Mouse (Mus musculus) heart, embryonic 15.5 days (tissue): ENCODE data around the gene Paqr9. TPM values are rescaled to one million over a fixed set of nuclear protein-coding genes. Genes with fewer than 3 reads are reported as not detected.

Experiments used
- ATAC-seq: fragments of 200-750 bp; cut with Nextera tagmentation; replicated peaks from 2 replicates; pipeline ENCODE4 v1.8.0; 2017; ENCODE audit warnings: low read depth, moderate TSS enrichment; ENCODE audit not compliant: insufficient number of reproducible peaks, insufficient read depth, low FRiP score
- H3K27ac ChIP-seq: fragments of 300-500 bp; sonication (generic); 2 replicates; pipeline ENCODE4 v1.5.1; 2015; ENCODE audit warnings: mild to moderate bottlenecking, inconsistent platforms
- H3K27me3 ChIP-seq: fragments of 300-500 bp; sonication (generic); 2 replicates; pipeline ENCODE4 v1.6.1; 2015; ENCODE audit warnings: inconsistent platforms
- H3K36me3 ChIP-seq: fragments of 300-500 bp; sonication (generic); 2 replicates; pipeline ENCODE4 v1.6.1; 2015; ENCODE audit warnings: mild to moderate bottlenecking, inconsistent platforms
- H3K4me1 ChIP-seq: fragments of 300-500 bp; sonication (generic); replicated peaks from 2 replicates; pipeline ENCODE4 v1.6.1; 2015; ENCODE audit warnings: inconsistent platforms
- H3K4me2 ChIP-seq: fragments of 300-500 bp; sonication (generic); 2 replicates; pipeline ENCODE4 v1.6.1; 2015; ENCODE audit warnings: inconsistent platforms, mild to moderate bottlenecking, moderate library complexity
- H3K4me3 ChIP-seq: fragments of 300-500 bp; sonication (generic); 2 replicates; pipeline ENCODE4 v1.5.1; 2015; ENCODE audit warnings: mild to moderate bottlenecking, inconsistent platforms
- H3K9ac ChIP-seq: fragments of 300-500 bp; sonication (generic); 2 replicates; pipeline ENCODE4 v1.6.1; 2015; ENCODE audit warnings: mild to moderate bottlenecking, inconsistent platforms
- H3K9me3 ChIP-seq: fragments of 300-500 bp; sonication (generic); replicated peaks from 2 replicates; pipeline ENCODE4 v1.6.1; 2016; ENCODE audit warnings: inconsistent platforms
- WGBS: fragments of 180-500 bp; shearing (Covaris S2); methylation state at CpG from one replicate; pipeline ENCODE4 v1.1.7; 2015; ENCODE audit warnings: mixed read lengths; 5-methylcytosine and 5-hydroxymethylcytosine counted together
- polyA plus RNA-seq: library from polyadenylated mRNA; unstranded; fragments of >200 nt; fragmentation: Nextera tagmentation; extraction: Ambion mirVana; gene quantifications from 2 replicates; pipeline ENCODE4 v1.2.1, GENCODE M21; 2015

Paqr9 gene
- polyA plus RNA-seq, 1 experiment from 2014 or later: 0.52 TPM

DNA sequence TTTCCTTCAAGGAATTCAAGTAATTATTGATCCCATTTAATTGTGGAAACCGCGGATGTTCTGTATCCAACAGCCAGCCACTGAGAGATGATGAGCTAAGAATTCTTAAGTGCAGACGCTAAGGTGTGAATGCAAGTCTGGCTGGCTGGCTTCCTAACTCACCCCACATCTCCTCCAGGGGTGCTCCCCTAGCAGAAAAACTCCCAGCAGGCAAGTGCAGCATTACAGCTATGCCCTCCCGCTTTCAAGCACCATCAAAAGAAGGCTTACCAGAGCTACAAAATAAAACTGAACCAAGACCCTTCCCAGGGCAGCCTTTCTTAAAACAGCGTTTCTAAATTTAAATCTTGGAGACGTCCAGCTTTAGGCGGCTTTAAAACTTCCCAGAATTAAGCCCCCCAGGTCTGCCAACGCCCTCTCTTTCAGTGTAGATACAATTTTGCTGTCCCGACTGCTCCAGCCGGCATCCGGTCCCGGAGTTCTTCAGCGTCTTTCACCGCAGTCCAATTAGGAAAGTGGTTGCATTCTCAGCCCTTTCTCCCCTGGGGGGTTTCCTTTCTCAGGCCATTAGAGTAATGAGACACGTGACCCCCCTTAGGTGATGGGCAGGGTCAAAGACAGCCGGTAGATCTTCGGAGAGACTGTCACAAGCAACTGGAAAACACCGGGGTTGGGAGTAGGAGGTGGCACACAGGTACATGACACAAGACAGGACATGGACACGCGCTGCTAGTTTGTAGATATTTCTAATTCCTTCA, 22.5 kb downstream of the Paqr9 start:
- Histone ChIP-seq H3K4me2 (peak overlapping the region; percentile 68), H3K4me1 (no peaks in the 10 kb centered on the region), H3K36me3 (no peaks in the 10 kb centered on the region), H3K4me3 (peak overlapping the region; percentile 49), H3K27me3 (0 out of 2 replicates have a peak, but pooled peaks cover 5% of the 10 kb centered on the region), H3K27ac (no peak overlapping the region), H3K9ac (peak overlapping the region; percentile 51), H3K9me3 (no peaks in the 10 kb centered on the region)
- WGBS: 8% methylated on average over 20 of the region's 20 CpGs
- no peak for ATAC-seq

- WGBS: 18% methylated on average over 8 of the region's 8 CpGs
- peak overlapping the region; percentile 49; the same call in 1 of the 2 replicates for H3K4me3 ChIP-seq
- no peaks in the 10 kb centered on the region for H3K4me1 ChIP-seq
- H3K27me3 ChIP-seq: 0 out of 2 replicates have a peak, but pooled peaks cover 5% of the 10 kb centered on the region
- H3K9ac ChIP-seq: no peak overlapping the region
- peak overlapping the region; percentile 68 for H3K4me2 ChIP-seq
- H3K27ac ChIP-seq: no peak overlapping the region
- no peaks in the 10 kb centered on the region for H3K36me3 ChIP-seq
- ATAC-seq: no peak
- H3K9me3 ChIP-seq: no peaks in the 10 kb centered on the region
Observed at GRCm38 (mm10) chr9:95582555-95582954, 23.1 kb downstream of the Paqr9 start.

- H3K9me3 ChIP-seq: no peaks in the 10 kb centered on the region
- WGBS: 82% methylated on average over 5 of the region's 5 CpGs
- H3K27ac ChIP-seq: no peak overlapping the region
- H3K27me3 ChIP-seq: no peaks in the 10 kb centered on the region
- H3K36me3 ChIP-seq: no peaks in the 10 kb centered on the region
- H3K4me1 ChIP-seq: no peaks in the 10 kb centered on the region
- H3K9ac ChIP-seq: no peak overlapping the region
- no peak for ATAC-seq
- no peak overlapping the region for H3K4me2 ChIP-seq
- H3K4me3 ChIP-seq: no peak overlapping the region
Observed at GRCm38 (mm10) chr9:95586046-95586445, 26.6 kb downstream of the Paqr9 start.

- no peak overlapping the region for H3K4me3 ChIP-seq
Observed at GRCm38 (mm10) chr9:95588070-95588469, 28.6 kb downstream of the Paqr9 start.

DNA sequence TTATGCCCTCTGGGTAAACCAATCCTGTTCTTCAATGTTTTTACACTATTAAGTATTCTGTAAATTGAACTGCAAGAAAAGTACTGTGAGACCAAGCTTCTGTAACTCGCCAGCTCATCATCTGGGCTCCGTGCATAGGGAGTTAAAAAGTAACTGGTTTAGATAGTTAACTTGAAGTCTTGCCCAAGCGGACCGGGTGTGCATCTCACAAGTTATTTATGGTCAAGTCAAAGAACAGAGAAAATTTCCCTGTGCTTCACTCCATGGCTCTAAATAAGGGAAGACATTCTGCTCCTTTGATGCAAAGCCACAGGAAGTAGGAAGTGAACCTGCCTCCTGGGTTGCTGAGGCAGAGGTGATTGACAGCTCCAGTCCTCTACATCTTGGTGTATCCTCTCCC, 34.8 kb downstream of the Paqr9 start:
- no peaks in the 10 kb centered on the region for H3K27me3 ChIP-seq
- 81% methylated on average over 4 of the region's 4 CpGs for WGBS
- no peak for ATAC-seq
- H3K4me3 ChIP-seq: no peak overlapping the region
- H3K4me2 ChIP-seq: no peak overlapping the region
- H3K4me1 ChIP-seq: peaks cover 3% of the 10 kb centered on the region; the same call in 1 of the 2 replicates
- no peaks in the 10 kb centered on the region for H3K36me3 ChIP-seq
- no peak overlapping the region for H3K27ac ChIP-seq
- H3K9ac ChIP-seq: no peak overlapping the region
- H3K9me3 ChIP-seq: no peaks in the 10 kb centered on the region

More at GRCm38 (mm10) chr9:95588070-95588469, 28.6 kb downstream of the Paqr9 start:
- ATAC-seq: no peak
- H3K27ac ChIP-seq: no peak overlapping the region
- H3K27me3 ChIP-seq: no peaks in the 10 kb centered on the region
- no peaks in the 10 kb centered on the region for H3K4me1 ChIP-seq
- H3K9ac ChIP-seq: no peak overlapping the region
- no peak overlapping the region for H3K4me2 ChIP-seq
- H3K36me3 ChIP-seq: no peaks in the 10 kb centered on the region
- 87% methylated on average over 7 of the region's 7 CpGs for WGBS
- H3K9me3 ChIP-seq: no peaks in the 10 kb centered on the region

DNA sequence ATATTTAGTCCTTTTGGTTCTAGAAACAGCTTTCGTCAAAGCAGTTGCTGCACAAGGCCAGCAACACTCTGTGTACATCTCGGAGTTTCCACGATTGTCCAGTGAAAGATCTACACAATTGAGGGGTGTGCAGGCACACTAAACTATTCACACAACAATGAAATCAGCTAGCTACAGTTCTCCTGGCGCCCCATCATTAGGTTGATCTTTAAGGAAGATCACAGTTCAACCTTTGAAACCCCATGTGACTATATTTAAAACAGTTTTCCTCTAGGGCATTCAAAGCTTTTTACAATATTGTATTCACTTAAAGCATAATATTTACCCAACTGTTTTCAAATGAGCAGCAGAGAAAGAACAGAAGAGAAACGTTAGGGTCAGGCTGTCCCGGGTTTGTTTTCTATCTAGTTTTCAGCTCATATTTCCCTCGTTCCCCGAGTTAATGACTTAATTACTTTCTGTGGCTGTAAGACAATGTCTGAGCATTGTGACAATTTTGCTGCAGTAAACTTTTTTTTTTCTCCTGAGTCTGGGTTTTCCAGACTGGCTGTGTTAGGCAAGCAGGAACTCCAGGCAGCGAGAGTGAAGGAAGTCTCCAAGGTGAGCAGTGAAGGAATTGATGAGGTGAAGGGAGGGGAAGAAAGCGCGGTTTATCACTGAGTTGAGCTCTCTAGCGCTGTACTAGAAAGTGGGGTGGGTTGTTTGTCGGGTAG, 38.2 kb downstream of the Paqr9 start:
- no peaks in the 10 kb centered on the region for H3K36me3 ChIP-seq
- no peak overlapping the region for H3K9ac ChIP-seq
- WGBS: 53% methylated on average over 13 of the region's 13 CpGs
- peaks cover 3% of the 10 kb centered on the region; the same call in 1 of the 2 replicates for H3K4me1 ChIP-seq
- H3K27ac ChIP-seq: no peak overlapping the region
- peak overlapping the region; percentile 23 for H3K4me3 ChIP-seq
- H3K4me2 ChIP-seq: peak overlapping the region; percentile 49
- ATAC-seq: no peak
- H3K27me3 ChIP-seq: no peaks in the 10 kb centered on the region
- H3K9me3 ChIP-seq: no peaks in the 10 kb centered on the region

- H3K27ac ChIP-seq: no peak overlapping the region
- H3K9ac ChIP-seq: peak overlapping the region; percentile 37; the same call in 1 of the 2 replicates
Observed at GRCm38 (mm10) chr9:95598179-95598721, 38.8 kb downstream of the Paqr9 start.

GRCm38 (mm10) chr9:95599399-95599798, 39.9 kb downstream of the Paqr9 start:
- H3K27ac ChIP-seq: no peak overlapping the region
- no peak overlapping the region for H3K4me2 ChIP-seq
- H3K4me3 ChIP-seq: no peak overlapping the region
- 84% methylated on average over 4 of the region's 4 CpGs for WGBS
- no peaks in the 10 kb centered on the region for H3K36me3 ChIP-seq
- H3K27me3 ChIP-seq: no peaks in the 10 kb centered on the region
- H3K9ac ChIP-seq: no peak overlapping the region
- ATAC-seq: no peak
- peaks cover 3% of the 10 kb centered on the region; the same call in 1 of the 2 replicates for H3K4me1 ChIP-seq
- no peaks in the 10 kb centered on the region for H3K9me3 ChIP-seq

More at GRCm38 (mm10) chr9:95598179-95598721, 38.8 kb downstream of the Paqr9 start:
- Histone ChIP-seq H3K4me3 (peak overlapping the region; percentile 23), H3K27me3 (no peaks in the 10 kb centered on the region), H3K36me3 (no peaks in the 10 kb centered on the region), H3K4me1 (peaks cover 3% of the 10 kb centered on the region; the same call in 1 of the 2 replicates), H3K9me3 (no peaks in the 10 kb centered on the region), H3K4me2 (peak overlapping the region; percentile 49)
- no peak for ATAC-seq
- WGBS: 40% methylated on average over 19 of the region's 19 CpGs

- no peak for ATAC-seq
- H3K9ac ChIP-seq: no peak overlapping the region
- WGBS: 78% methylated on average over 3 of the region's 3 CpGs
- H3K4me3 ChIP-seq: no peak overlapping the region
- H3K4me1 ChIP-seq: peaks cover 3% of the 10 kb centered on the region; the same call in 1 of the 2 replicates
- H3K36me3 ChIP-seq: no peaks in the 10 kb centered on the region
- H3K27me3 ChIP-seq: no peaks in the 10 kb centered on the region
- H3K9me3 ChIP-seq: no peaks in the 10 kb centered on the region
- H3K4me2 ChIP-seq: no peak overlapping the region
- no peak overlapping the region for H3K27ac ChIP-seq
Observed at GRCm38 (mm10) chr9:95602849-95603248, 43.4 kb downstream of the Paqr9 start.

DNA sequence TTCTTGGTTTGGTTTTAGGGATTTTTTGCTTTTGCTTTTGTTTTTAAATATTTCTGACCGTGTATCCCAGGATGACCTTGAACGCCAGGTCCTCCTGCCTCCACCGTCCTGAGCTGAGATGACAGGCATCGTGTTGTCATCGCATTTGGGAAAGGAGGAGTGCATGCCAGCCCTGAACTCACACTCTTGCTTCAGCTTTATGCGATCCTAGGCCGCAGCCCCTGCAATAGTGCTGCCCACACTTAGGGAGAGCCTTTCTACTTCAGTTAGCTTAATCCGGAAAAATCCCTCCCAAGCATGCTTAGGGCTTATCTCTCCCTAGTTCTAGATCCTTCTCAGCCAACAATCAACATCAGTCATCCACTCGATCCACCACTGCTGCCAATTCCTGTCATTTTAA, 43.9 kb downstream of the Paqr9 start:
- ATAC-seq: no peak
- Histone ChIP-seq H3K27ac (no peak overlapping the region), H3K4me1 (peaks cover under 1% of the 10 kb centered on the region; the same call in 1 of the 2 replicates), H3K9me3 (no peaks in the 10 kb centered on the region), H3K4me3 (no peak overlapping the region), H3K36me3 (no peaks in the 10 kb centered on the region), H3K9ac (no peak overlapping the region), H3K27me3 (no peaks in the 10 kb centered on the region), H3K4me2 (no peak overlapping the region)
- 59% methylated on average over 9 of the region's 9 CpGs for WGBS

- Histone ChIP-seq H3K9me3 (no peaks in the 10 kb centered on the region), H3K4me3 (no peak overlapping the region), H3K4me2 (no peak overlapping the region), H3K36me3 (no peaks in the 10 kb centered on the region), H3K9ac (no peak overlapping the region), H3K27me3 (no peaks in the 10 kb centered on the region), H3K27ac (no peak overlapping the region), H3K4me1 (no peaks in the 10 kb centered on the region)
- 57% methylated on average over 5 of the region's 5 CpGs for WGBS
- ATAC-seq: no peak
Observed at GRCm38 (mm10) chr9:95607196-95607595, 47.7 kb downstream of the Paqr9 start.
